Mouse (Mus musculus): ENCODE measurements around the gene Arid2.

Arid2 gene

DNA sequence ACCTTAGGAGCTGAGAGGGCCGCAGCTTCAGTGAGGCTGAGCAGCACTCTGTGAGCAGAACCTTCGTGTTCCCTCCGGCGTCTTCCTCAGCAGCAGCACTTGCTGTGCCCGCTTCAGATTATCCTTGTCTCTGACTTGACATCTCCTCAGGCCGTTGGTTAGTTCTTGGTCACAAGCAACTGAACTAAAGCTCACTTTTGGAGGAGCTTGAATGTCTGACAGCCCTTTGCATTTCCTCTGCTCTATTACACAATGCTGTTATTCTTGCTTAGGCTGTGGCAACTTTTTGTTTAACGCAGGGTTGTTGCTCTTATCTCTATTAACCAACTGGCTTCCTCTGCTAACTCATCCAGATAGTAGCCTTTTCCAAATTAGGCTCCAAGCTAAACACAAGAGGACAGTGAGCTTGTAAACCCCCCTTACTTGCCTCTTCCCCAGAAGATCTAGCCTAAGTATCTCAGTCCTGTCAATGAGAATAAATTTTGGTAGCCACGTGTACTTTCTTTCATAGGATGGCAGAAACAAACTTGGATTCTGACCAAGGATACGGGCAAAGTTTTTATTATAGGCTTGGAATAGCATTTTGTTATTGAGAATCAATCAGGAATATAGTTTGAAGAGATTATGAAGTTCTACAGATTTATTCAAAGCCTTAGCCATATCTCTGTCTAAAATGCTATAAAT is 11.4 kb upstream of the Arid2 start:
- H3K36me3 ChIP-seq (ENCODE audit: control insufficient read depth, insufficient read depth, low read length, poor library complexity, severe bottlenecking) = peaks cover 7% of the 10 kb centered on the region; the same call in 1 of the 2 replicates
- no peak for DNase-seq (ENCODE audit: low read depth, low spot score)
- no peaks in the 10 kb centered on the region for H3K27me3 ChIP-seq (ENCODE audit: control insufficient read depth, insufficient read depth, low read length, poor library complexity, severe bottlenecking)

DNA sequence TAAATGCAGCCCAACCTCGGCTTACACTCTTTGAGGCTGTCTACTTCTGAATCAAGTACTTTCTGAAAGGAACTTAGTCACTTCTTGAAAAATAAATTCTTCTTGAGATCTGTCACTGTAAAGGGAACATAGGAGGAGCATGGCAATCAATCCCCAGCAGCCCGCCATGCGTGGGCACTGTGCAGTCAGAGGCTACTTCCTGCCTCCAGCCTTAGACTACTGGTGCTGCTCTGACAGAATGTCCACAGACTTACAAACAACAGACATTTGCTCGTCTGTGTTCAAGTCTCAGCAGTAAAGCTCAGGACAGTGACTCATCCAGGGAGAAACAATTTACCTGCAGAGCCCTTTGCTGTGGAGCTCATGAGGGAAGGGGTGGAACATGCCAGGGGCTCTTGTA is 10.3 kb upstream of the Arid2 start:
- DNase-seq (ENCODE audit: low read depth, low spot score) = peak; percentile 14
- H3K27me3 ChIP-seq (ENCODE audit: control insufficient read depth, insufficient read depth, low read length, poor library complexity, severe bottlenecking) = no peaks in the 10 kb centered on the region
- H3K36me3 ChIP-seq (ENCODE audit: control insufficient read depth, insufficient read depth, low read length, poor library complexity, severe bottlenecking) = peaks cover 7% of the 10 kb centered on the region; the same call in 1 of the 2 replicates

DNA sequence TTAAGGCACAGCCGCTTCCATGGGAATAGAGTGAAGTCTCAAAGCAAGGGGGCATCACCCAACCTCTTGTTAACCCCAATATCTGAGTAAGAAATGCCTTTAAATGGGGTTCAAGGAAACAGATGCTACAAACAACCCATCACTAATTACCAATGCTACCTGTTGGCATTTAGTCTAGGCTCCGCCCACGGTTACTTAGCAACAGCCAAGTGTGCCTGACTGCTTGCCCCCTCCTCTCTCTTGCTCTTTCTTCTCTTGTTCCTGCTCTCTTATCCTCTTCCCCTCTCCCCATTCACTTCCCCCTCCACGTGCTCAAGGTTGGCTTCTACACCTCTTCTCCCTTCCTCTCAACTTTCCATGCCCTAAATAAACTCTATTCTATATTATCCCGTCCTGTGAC is 6.1 kb upstream of the Arid2 start:
- no peaks in the 10 kb centered on the region for H3K27me3 ChIP-seq (ENCODE audit: control insufficient read depth, insufficient read depth, low read length, poor library complexity, severe bottlenecking)
- H3K36me3 ChIP-seq (ENCODE audit: control insufficient read depth, insufficient read depth, low read length, poor library complexity, severe bottlenecking) = peaks cover 7% of the 10 kb centered on the region; the same call in 1 of the 2 replicates
- peak; percentile 18 for DNase-seq (ENCODE audit: low read depth, low spot score)

GRCm38 (mm10) chr15:96283141-96283540 is 4.2 kb upstream of the Arid2 start:
- Histone ChIP-seq H3K27me3 (ENCODE audit: control insufficient read depth, insufficient read depth, low read length, poor library complexity, severe bottlenecking) (no peaks in the 10 kb centered on the region), H3K36me3 (ENCODE audit: control insufficient read depth, insufficient read depth, low read length, poor library complexity, severe bottlenecking) (0 out of 2 replicates have a peak, but pooled peaks cover 6% of the 10 kb centered on the region)
- DNase-seq (ENCODE audit: low read depth, low spot score) = no peak

- DNase-seq (ENCODE audit: low read depth, low spot score) = peak; percentile 59
- 0 out of 2 replicates have a peak, but pooled peaks cover 6% of the 10 kb centered on the region for H3K36me3 ChIP-seq (ENCODE audit: control insufficient read depth, insufficient read depth, low read length, poor library complexity, severe bottlenecking)
- H3K27me3 ChIP-seq (ENCODE audit: control insufficient read depth, insufficient read depth, low read length, poor library complexity, severe bottlenecking) = no peaks in the 10 kb centered on the region
These were observed 3.3 kb upstream of the Arid2 start for GRCm38 (mm10) chr15:96283920-96284431.

DNA sequence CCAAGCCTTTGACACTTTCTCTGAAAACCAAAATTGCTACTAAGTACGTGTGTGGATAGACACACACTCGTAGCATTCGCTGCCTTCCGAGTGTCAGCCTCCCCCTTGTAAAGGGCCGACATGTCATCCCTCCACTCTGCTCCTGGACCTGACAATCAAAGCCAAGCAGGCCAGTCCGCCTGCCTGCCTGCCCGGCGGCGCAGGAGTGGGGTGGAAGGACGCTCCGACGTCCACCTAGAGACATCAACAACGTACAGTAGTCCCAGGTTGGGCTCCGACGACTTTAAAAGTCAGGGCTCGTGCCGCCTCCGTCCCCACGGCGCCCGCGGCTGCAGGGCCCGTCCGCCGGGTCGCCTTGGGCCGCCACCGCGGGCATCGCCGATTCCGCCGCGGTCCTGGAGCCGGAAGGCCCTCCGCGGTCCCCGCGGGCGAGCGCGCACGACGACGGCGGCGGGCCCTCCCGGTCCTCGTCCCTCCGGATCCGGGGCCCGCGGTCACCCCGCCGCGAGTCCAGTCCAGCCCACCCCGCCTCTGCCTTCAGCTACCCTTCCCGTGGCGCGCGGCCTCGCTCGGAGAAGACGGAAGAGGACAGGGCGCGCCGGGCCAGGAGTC is 2.5 kb upstream of the Arid2 start:
- DNase-seq (ENCODE audit: low read depth, low spot score) = peak; percentile 44
- H3K27me3 ChIP-seq (ENCODE audit: control insufficient read depth, insufficient read depth, low read length, poor library complexity, severe bottlenecking) = no peaks in the 10 kb centered on the region

DNA sequence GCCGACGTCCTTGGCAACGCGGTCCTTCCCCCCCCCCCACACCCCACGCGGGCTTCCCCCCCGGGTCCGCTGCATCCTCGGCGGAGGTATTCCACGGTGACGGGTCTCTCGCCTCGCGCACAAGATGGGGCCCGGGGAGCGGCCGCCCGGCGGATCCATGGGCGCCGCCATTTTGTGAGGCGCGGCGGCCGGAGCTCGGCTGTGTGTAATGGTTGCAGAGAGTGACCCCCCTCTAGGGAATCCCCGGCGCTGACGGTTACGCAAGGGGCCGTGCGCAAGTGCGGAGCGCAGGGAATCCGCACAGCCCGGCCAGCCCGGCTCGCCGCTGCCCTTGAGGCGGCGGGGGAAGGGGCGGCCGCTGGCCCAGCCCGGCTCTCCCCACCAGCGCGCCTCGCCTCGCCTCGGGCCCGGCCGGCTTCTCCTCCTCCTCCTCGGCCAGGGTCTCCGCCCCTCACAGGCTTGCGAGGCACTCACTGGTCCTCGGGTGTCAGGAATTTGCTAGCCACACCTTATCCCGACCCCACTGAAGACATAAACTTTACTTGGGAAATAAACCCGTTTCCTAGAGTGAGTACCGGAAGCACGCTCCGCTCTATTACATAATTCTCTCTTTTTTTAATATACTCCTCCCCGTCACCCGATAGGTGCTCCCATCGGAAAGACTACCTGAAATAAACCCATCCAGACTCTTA is 1.8 kb upstream of the Arid2 start:
- no peaks in the 10 kb centered on the region for H3K27me3 ChIP-seq (ENCODE audit: control insufficient read depth, insufficient read depth, low read length, poor library complexity, severe bottlenecking)
- DNase-seq (ENCODE audit: low read depth, low spot score) = peak; percentile 86

More for the DNA sequence above, 2.5 kb upstream of the Arid2 start:
- H3K36me3 ChIP-seq (ENCODE audit: control insufficient read depth, insufficient read depth, low read length, poor library complexity, severe bottlenecking) = 0 out of 2 replicates have a peak, but pooled peaks cover 4% of the 10 kb centered on the region

DNA sequence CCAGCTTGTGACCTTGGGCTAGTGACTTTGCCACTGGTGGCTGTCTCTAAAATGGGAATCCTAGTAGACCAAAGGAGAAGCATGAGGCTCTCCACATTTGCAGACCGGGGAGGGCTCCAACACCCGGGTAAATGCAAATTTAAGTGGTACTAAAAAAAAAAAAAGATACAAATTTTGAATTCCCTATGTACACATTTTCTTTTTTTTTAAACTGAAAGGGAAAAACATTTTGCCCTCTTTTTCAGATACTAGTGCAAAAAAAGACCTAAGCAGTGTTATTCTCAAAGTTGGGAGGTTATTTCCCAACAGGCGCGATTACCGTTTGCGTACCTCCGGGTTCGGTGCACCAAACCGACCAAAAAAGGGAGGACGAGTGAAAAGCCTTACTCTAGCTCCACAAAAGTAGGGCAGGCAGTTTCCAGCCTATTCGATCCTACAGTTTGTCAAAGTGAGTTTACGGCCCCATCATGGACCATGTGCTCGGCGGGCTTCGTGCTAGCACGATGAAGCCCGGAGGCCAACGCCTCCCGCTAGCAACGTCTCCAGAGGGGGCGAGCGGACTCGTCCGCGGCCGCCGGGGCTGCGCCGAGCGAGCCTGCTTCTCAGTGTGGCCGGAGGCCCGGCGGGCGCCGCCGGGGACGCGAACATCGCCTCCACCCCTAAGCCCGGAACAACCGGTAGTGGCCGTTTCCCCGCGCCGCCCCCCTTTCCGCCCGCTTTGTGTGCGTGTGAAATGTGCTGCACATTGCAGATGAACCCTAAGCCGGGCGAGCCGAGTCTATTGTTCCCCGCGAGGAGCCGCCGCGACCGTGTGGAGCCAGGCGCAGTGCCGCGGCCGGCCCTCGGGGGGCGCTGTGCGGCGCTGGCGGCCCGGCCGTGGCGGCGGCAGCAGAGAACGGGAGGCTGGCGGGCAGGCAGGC is 1.0 kb upstream of the Arid2 start:
- Histone ChIP-seq H3K27me3 (ENCODE audit: control insufficient read depth, insufficient read depth, low read length, poor library complexity, severe bottlenecking) (no peaks in the 10 kb centered on the region), H3K36me3 (ENCODE audit: control insufficient read depth, insufficient read depth, low read length, poor library complexity, severe bottlenecking) (no peaks in the 10 kb centered on the region)
- peak; percentile 93 for DNase-seq (ENCODE audit: low read depth, low spot score)

More for the DNA sequence above, 1.8 kb upstream of the Arid2 start:
- H3K36me3 ChIP-seq (ENCODE audit: control insufficient read depth, insufficient read depth, low read length, poor library complexity, severe bottlenecking) = no peaks in the 10 kb centered on the region

DNA sequence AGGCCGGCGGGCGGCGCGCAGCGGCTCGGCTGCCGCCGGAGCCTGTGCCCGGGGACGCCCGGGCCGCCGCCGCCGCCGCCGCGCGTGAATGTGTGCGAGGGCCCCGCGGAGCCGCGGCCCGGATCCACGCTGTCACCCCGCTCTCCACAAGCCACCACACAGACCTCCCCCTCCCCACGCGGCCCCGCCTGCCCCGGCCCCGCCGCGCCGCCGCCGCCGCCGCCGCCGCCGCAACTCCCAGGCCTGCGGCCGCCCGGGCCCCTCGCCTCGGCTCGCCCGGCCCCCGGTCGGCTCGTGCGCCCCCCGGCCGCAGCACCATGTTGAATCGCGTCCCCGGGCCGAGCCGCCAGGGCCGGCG is 404 bp upstream of the Arid2 start:
- Histone ChIP-seq H3K36me3 (ENCODE audit: control insufficient read depth, insufficient read depth, low read length, poor library complexity, severe bottlenecking) (no peaks in the 10 kb centered on the region), H3K27me3 (ENCODE audit: control insufficient read depth, insufficient read depth, low read length, poor library complexity, severe bottlenecking) (no peaks in the 10 kb centered on the region)
- no peak for DNase-seq (ENCODE audit: low read depth, low spot score)

DNA sequence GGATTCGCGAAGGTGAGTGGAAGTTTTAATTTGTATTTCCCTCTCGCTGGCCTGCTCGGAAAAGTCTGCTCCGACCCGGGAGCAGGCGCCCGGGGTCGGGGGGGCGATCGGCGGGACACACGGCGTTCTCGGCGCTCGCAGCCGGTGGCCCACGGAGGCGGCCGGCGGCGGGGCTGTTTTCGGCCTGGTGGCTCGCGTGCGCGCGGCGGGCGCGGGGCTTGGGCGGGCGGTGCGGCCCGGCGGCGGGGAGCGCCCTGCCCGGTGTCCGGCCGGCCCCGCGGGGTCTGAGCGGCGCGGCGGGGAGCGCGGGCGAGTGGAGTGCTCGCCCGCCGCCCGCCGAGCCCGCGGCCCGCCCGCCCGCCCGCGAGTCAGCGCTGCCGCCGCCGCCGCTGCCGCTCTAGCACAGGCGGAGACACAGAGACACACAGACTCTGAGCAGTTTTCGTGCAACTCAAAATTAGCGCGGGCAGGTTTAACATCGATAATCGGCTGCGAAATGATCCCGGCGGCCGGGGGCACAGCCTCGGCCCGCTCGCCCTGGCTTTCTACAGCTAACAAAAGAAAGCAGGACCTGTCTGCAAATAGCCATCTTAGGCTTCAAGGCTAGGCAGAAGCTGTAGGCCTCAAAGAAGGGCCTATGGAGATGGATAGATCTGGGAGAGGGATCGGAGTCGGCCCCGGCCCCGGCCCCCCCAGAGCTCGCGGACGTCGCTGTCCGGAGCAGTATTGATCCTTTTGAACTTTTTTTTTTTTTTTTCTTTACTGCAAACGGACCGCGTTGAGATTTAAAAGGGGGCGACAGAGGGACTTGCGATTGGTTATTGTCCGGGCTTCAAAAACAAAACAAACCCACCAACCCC is 888 bp downstream of the Arid2 start:
- Histone ChIP-seq H3K36me3 (ENCODE audit: control insufficient read depth, insufficient read depth, low read length, poor library complexity, severe bottlenecking) (no peaks in the 10 kb centered on the region), H3K27me3 (ENCODE audit: control insufficient read depth, insufficient read depth, low read length, poor library complexity, severe bottlenecking) (no peaks in the 10 kb centered on the region)
- peak; percentile 50 for DNase-seq (ENCODE audit: low read depth, low spot score)

DNA sequence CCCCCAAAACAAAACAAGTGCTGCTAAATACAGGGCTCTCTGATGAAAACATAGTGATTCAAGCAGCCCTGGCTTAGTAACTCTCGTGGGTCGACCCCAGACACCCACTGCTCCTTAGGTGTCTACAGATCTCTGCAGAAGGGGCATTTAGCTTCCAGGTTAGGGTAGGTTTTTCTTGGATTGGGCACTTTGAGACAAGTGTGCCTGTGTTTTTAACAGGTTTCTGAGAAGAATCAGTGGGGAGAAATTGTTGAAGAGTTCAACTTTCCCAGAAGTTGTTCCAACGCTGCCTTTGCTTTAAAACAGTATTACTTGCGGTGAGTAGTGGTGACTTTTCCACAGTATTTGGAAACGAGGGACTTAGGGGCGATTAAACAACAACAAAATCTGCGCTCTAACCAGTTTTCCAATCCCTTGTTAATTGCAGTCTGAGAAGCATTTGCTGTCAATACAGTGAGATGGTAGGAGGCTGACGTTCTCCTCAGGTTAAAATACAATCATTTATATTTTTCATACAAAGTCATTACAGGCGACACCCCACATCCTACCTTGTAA is 1.6 kb downstream of the Arid2 start:
- no peaks in the 10 kb centered on the region for H3K36me3 ChIP-seq (ENCODE audit: control insufficient read depth, insufficient read depth, low read length, poor library complexity, severe bottlenecking)
- peak; percentile 23 for DNase-seq (ENCODE audit: low read depth, low spot score)
- H3K27me3 ChIP-seq (ENCODE audit: control insufficient read depth, insufficient read depth, low read length, poor library complexity, severe bottlenecking) = no peaks in the 10 kb centered on the region

GRCm38 (mm10) chr15:96290001-96290400 is 2.7 kb downstream of the Arid2 start:
- H3K36me3 ChIP-seq (ENCODE audit: control insufficient read depth, insufficient read depth, low read length, poor library complexity, severe bottlenecking) = no peaks in the 10 kb centered on the region
- DNase-seq (ENCODE audit: low read depth, low spot score) = peak; percentile 29
- H3K27me3 ChIP-seq (ENCODE audit: control insufficient read depth, insufficient read depth, low read length, poor library complexity, severe bottlenecking) = no peaks in the 10 kb centered on the region

DNA sequence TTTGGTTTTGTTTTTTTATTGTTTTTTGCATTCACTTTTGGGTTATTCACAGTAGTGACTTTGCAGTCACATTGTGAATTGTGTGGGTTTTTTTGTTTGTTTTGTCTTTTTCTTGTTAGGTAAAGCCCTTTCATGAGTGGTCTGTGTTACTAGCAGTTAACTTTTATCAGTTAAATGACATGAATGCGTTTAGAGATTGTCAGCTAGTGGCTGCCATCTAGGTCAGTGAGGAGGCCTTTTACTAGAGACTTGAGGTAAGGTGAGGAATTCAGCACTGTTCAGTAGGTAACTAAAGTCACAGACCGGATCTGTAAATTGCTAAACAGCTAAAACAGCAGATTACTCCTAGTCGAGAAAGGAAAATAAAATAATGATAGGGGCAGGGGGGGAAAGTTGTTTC is 6.1 kb downstream of the Arid2 start:
- no peak for DNase-seq (ENCODE audit: low read depth, low spot score)
- H3K27me3 ChIP-seq (ENCODE audit: control insufficient read depth, insufficient read depth, low read length, poor library complexity, severe bottlenecking) = no peaks in the 10 kb centered on the region
- no peaks in the 10 kb centered on the region for H3K36me3 ChIP-seq (ENCODE audit: control insufficient read depth, insufficient read depth, low read length, poor library complexity, severe bottlenecking)

All from splenic B cell, adult 2 months (primary cell).